Mouse (Mus musculus): ENCODE measurements at regions not wholly inside any gene's neighbourhood (a gene's known extent, or its start where the extent isn't known, plus 50 kb on each side); places are given as distances from the start of the nearest gene placed in this dataset.

GRCm38 (mm10) chr9:32057427-32058115, 58.4 kb upstream of the Arhgap32 start:
- no peak overlapping the region for H3K9ac ChIP-seq
- no peak overlapping the region for H3K27ac ChIP-seq
- H3K36me3 ChIP-seq, result no peaks in the 10 kb centered on the region
- no peak overlapping the region for H3K4me3 ChIP-seq (replicated peaks)
- DNase-seq (no peak), ATAC-seq (ENCODE audit: low read depth) (no peak)
- H3K4me2 ChIP-seq, result no peak overlapping the region
- H3K4me1 ChIP-seq (replicated peaks), result no peaks in the 10 kb centered on the region
- H3K9me3 ChIP-seq (replicated peaks), result no peaks in the 10 kb centered on the region
- WGBS (ENCODE audit: insufficient replicate concordance), result 55% methylated on average over 4 of the region's 4 CpGs
- no peaks in the 10 kb centered on the region for H3K27me3 ChIP-seq

DNA sequence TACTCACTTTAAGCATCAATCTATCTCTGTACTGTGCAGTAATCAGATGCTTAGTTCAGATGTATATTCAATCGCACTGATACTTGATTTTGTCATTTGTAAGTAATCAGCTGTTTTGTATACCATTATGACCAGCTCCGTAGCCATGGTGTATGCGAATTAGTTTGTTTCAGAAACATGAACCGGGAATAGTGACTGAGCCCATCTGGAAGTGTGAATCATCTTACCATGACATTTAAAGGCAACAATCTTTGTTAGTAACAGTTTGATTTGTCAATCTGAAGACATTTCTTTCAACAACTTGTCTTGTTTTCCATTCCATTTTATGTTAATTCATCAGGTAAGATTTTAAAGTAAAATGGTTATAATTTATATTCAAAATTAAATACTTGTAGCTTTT, 53.2 kb upstream of the Arhgap32 start:
- no peak for ATAC-seq (ENCODE audit: low read depth)
- DNase-seq, result no peak
- Histone ChIP-seq H3K4me1 (replicated peaks) (no peaks in the 10 kb centered on the region), H3K27ac (no peak overlapping the region), H3K27me3 (no peaks in the 10 kb centered on the region), H3K4me2 (no peak overlapping the region), H3K36me3 (no peaks in the 10 kb centered on the region), H3K9me3 (replicated peaks) (no peaks in the 10 kb centered on the region), H3K9ac (no peak overlapping the region), H3K4me3 (replicated peaks) (no peak overlapping the region)
- WGBS (ENCODE audit: insufficient replicate concordance), result 81% methylated on average over 4 of the region's 4 CpGs

- Histone ChIP-seq H3K4me2 (no peak overlapping the region), H3K4me1 (replicated peaks) (no peaks in the 10 kb centered on the region), H3K9me3 (replicated peaks) (no peaks in the 10 kb centered on the region), H3K27ac (no peak overlapping the region), H3K9ac (no peak overlapping the region), H3K4me3 (replicated peaks) (no peak overlapping the region), H3K27me3 (no peaks in the 10 kb centered on the region), H3K36me3 (no peaks in the 10 kb centered on the region)
- no peak for ATAC-seq (ENCODE audit: low read depth)
- no peak for DNase-seq
- WGBS (ENCODE audit: insufficient replicate concordance), result 63% methylated on average over 6 of the region's 6 CpGs
Observed at GRCm38 (mm10) chr9:32063541-32063940, 52.4 kb upstream of the Arhgap32 start.

DNA sequence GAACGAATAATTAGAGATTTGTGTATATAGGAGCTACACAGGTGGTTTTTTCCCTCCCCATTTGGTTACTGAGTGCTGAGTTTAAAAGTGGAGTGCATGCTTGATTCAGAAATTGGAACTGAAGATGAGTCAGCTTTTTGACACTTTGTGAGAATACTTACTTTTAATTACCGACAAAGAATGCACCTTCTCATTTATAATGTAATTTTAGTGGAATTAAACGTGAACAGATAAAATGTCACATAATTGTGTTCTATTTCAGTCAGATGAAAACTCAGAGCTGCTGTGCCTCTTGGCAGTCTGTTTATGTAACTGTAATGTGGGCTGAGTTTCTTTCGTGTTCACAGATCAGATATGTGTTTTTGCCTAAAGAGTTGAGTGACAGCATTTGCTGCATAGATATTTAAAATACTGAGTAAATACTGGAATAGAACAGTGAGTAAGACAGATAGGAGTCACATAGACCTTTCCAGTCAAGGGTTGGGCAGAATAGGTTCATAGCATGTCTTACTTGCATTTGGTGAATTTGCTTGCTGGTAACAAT, 51.9 kb upstream of the Arhgap32 start:
- no peak overlapping the region for H3K4me2 ChIP-seq
- DNase-seq, result no peak
- H3K36me3 ChIP-seq, result no peaks in the 10 kb centered on the region
- no peak overlapping the region for H3K9ac ChIP-seq
- no peak overlapping the region for H3K27ac ChIP-seq
- H3K4me3 ChIP-seq (replicated peaks), result no peak overlapping the region
- no peaks in the 10 kb centered on the region for H3K4me1 ChIP-seq (replicated peaks)
- WGBS (ENCODE audit: insufficient replicate concordance), result 55% methylated on average over 4 of the region's 4 CpGs
- no peaks in the 10 kb centered on the region for H3K9me3 ChIP-seq (replicated peaks)
- no peaks in the 10 kb centered on the region for H3K27me3 ChIP-seq
- ATAC-seq (ENCODE audit: low read depth), result no peak
